8 mouse cellular contexts compared by ENCODE assay signal in the genomic region with DNA sequence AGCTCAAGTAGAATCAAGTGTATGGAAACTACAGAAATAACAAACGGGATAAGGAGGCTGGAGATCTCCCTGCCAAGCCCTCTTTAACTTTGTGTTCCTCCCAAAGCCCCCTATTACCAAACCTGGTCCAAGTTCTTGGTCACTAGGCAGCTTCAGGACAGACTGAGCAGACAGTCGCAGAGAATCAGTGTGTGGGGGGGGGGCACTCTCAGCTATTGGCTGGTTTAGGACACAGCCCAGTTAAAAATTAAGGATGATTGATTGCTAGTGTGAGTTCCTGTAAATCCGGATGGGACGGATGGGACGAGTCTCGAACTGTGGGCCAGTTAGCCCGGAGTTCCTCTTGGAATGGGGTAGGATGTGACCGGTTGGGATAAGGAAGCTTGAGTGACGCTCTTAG. TPM values are rescaled to one million over a fixed set of nuclear protein-coding genes. Genes with fewer than 3 reads are reported as not detected.
DNase-seq lines count a peak whose midpoint lies in the region; ATAC-seq and TF ChIP-seq lines count a peak whose summit lies in the region.

A gene (minus strand): TSS at position 204 of the 400 bp plus-strand sequence.

- ATAC-seq in liver, embryonic 13.5 days (ENCODE audit: low read depth), result peak; percentile 25; the same call in 1 of the 2 replicates
- no peak for ATAC-seq in megakaryocyte, adult 5-6 weeks (ENCODE audit: poor library complexity, severe bottlenecking)

- DNase-seq in testis, postnatal 10 days (ENCODE audit: low spot score), result no peak
- DNase-seq in forebrain, embryonic 10.5 days (ENCODE audit: extremely low spot score, low spot score), result peak; percentile 23
- peak; percentile 9 to 16 for DNase-seq in heart, postnatal 14 days
- no peak for DNase-seq in liver, embryonic 13.5 days
- no peak for DNase-seq in urinary bladder, postnatal 4 days (ENCODE audit: low spot score in 2 of 2)
- DNase-seq in B cell, adult 2 months, result no peak

- no peaks in the 10 kb centered on the region for H3K27me3 ChIP-seq in testis, adult 2 months (ENCODE audit: control insufficient read depth, insufficient read depth, low read length)
- no peaks in the 10 kb centered on the region for H3K27me3 ChIP-seq in forebrain, embryonic 10.5 days (ENCODE audit: poor library complexity, severe bottlenecking)
- H3K27me3 ChIP-seq in liver, embryonic 13.5 days, result peaks cover 74% of the 10 kb centered on the region

- H3K9me3 ChIP-seq in forebrain, embryonic 10.5 days, result no peaks in the 10 kb centered on the region
- no peaks in the 10 kb centered on the region for H3K9me3 ChIP-seq in liver, embryonic 13.5 days (replicated peaks)

- no peak within 1 kb of the TSS for H3K9ac ChIP-seq in liver, embryonic 13.5 days

- H3K4me2 ChIP-seq in liver, embryonic 13.5 days, result peak within 1 kb of the TSS; percentile 44

- intact Hi-C loops in heart, postnatal 14 days (cut with DNase I), result no loop called here

- no peak for TF ChIP-seq POLR2A in testis, adult 2 months (IDR thresholded peaks at IDR 0.05; ENCODE audit: control insufficient read depth, low read depth, low read length)

- H3K36me3 ChIP-seq in testis, adult 2 months (ENCODE audit: control insufficient read depth, insufficient read depth, low read length), result no peaks in the 10 kb centered on the region
- H3K36me3 ChIP-seq in forebrain, embryonic 10.5 days (replicated peaks), result no peaks in the 10 kb centered on the region
- H3K36me3 ChIP-seq in liver, embryonic 13.5 days, result 0 out of 2 replicates have a peak, but pooled peaks cover 2% of the 10 kb centered on the region

- no peak for TF ChIP-seq CTCF in testis, adult 2 months (IDR thresholded peaks at IDR 0.05; ENCODE audit: control insufficient read depth, insufficient read depth, insufficient replicate concordance, low read depth, low read length)

- WGBS in forebrain, embryonic 10.5 days, result 68% methylated on average over 9 of the region's 9 CpGs
- WGBS in liver, embryonic 13.5 days (ENCODE audit: insufficient replicate concordance), result 58% methylated on average over 9 of the region's 9 CpGs

- H3K4me1 ChIP-seq in testis, adult 2 months (ENCODE audit: control insufficient read depth, insufficient read depth, low read length), result peaks cover 5% of the 10 kb centered on the region
- H3K4me1 ChIP-seq in forebrain, embryonic 10.5 days, result peaks cover 35% of the 10 kb centered on the region
- peaks cover 8% of the 10 kb centered on the region; the same call in 1 of the 2 replicates for H3K4me1 ChIP-seq in liver, embryonic 13.5 days (replicated peaks)

- H3K27ac ChIP-seq in testis, adult 2 months (ENCODE audit: control insufficient read depth, insufficient read depth, low read depth, low read length), result peak within 1 kb of the TSS; percentile 50
- peak within 1 kb of the TSS; percentile 89 for H3K27ac ChIP-seq in forebrain, embryonic 10.5 days
- H3K27ac ChIP-seq in liver, embryonic 13.5 days, result no peak within 1 kb of the TSS

- H3K4me3 ChIP-seq in testis, adult 2 months (ENCODE audit: control insufficient read depth, low read depth, low read length), result peak within 1 kb of the TSS; percentile 17
- peak within 1 kb of the TSS; percentile 47 for H3K4me3 ChIP-seq in forebrain, embryonic 10.5 days
- peak within 1 kb of the TSS; percentile 36 for H3K4me3 ChIP-seq in liver, embryonic 13.5 days (replicated peaks)

RNA-seq across cellular contexts. Expression of the gene that starts here (rescaled TPM):
- polyA plus RNA-seq in testis, adult 2 months (2012; rRNA removed), result 40.5 and 53.4 TPM in 2 replicates
- polyA plus RNA-seq in forebrain, embryonic 10.5 days (2016; fragmentation: Nextera tagmentation; extraction: Ambion mirVana), result 22.7 and 23.2 TPM in 2 replicates
- 10 to 100 TPM; 58.8 to 72.1 TPM for total RNA-seq in heart, postnatal 14 days (2021)
- polyA plus RNA-seq in liver, embryonic 13.5 days (2015; fragmentation: Nextera tagmentation; extraction: Ambion mirVana), result 34.0 and 39.6 TPM in 2 replicates
- total RNA-seq in megakaryocyte, adult 5-6 weeks (2015), result 1.5 and 2.1 TPM in 2 replicates
- total RNA-seq in megakaryocyte, adult 5-6 weeks (2017), result 0.94 and 2.2 TPM in 2 replicates

Comparison
In these comparisons a context has a peak if more than half of its experiments do, and no peak if none do; other contexts are left out.
1. RNA of the gene that starts here (total RNA-seq): 58.8 to 72.1 TPM in heart, postnatal 14 days; 0.94 to 2.2 TPM in megakaryocyte, adult 5-6 weeks; every median in the first group is over 10 times any median in the second.
2. DNase-seq: peak in forebrain, embryonic 10.5 days (single experiment) and heart, postnatal 14 days (2 of 2); none in testis, postnatal 10 days (single experiment), liver, embryonic 13.5 days (single experiment), urinary bladder, postnatal 4 days (0 of 2) and B cell, adult 2 months (0 of 2).
3. Peak in every context shown above with its lines, with median percentiles within 50 percentile points of each other: H3K4me3 ChIP-seq.